Mouse (Mus musculus) olfactory bulb, adult 2 months (tissue): ENCODE measurements around the gene Uspl1.

Experiments used
- CTCF ChIP-seq: fragments of 200-500 bp; IDR thresholded peaks from 2 replicates; pipeline ENCODE4 v1.5.1; 2012; ENCODE audit warnings: low read depth, mild to moderate bottlenecking, low read length, moderate library complexity; ENCODE audit not compliant: insufficient read depth
- POLR2A ChIP-seq: fragments of 200-500 bp; IDR thresholded peaks from 2 replicates; pipeline ENCODE4 v1.6.1; 2012; ENCODE audit warnings: mild to moderate bottlenecking, low read depth, low read length, moderate library complexity; ENCODE audit not compliant: insufficient read depth

- no peak for TF ChIP-seq POLR2A
- TF ChIP-seq CTCF = no peak
Observed at GRCm38 (mm10) chr5:149178095-149178494, 6.1 kb upstream of the Uspl1 start.
